Mouse (Mus musculus) MEL (cell line): ENCODE data around the gene Lce1f.

Source experiments
- BHLHE40 ChIP-seq: IDR thresholded peaks from 2 replicates; pipeline ENCODE4 v1.6.1; 2012; ENCODE audit warnings: low read depth, mild to moderate bottlenecking, inconsistent platforms, low read length, improper control_type of control experiment, borderline replicate concordance
- CTCF ChIP-seq, 3 experiments: IDR thresholded peaks in 2 of 3; conservative IDR thresholded peaks in 1 of 3; 2 replicates each; pipeline ENCODE4 v1.5.1; 2011 to 2012; ENCODE audit warnings: low read length in 3 of 3, low read depth in 2 of 3, mild to moderate bottlenecking in 2 of 3, improper control_type of control experiment in 1 of 3, inconsistent platforms in 1 of 3, mixed read lengths in 1 of 3, moderate library complexity in 1 of 3; ENCODE audit not compliant: control insufficient read depth in 1 of 3, insufficient read depth in 1 of 3, poor library complexity in 1 of 3, severe bottlenecking in 1 of 3
- EP300 ChIP-seq, 2 experiments: IDR thresholded peaks; 2 replicates each; pipeline ENCODE4 v1.6.1; 2011; ENCODE audit warnings: improper control_type of control experiment in 2 of 2, low read length in 2 of 2, low read depth in 1 of 2, mild to moderate bottlenecking in 1 of 2
- MYB ChIP-seq: IDR thresholded peaks from 2 replicates; pipeline ENCODE4 v1.6.1; 2011; ENCODE audit warnings: mild to moderate bottlenecking, low read depth, low read length, improper control_type of control experiment
- POLR2A ChIP-seq, 2 experiments: IDR thresholded peaks; 2 replicates each; pipeline ENCODE4 v1.6.1; 2011 to 2012; ENCODE audit warnings: low read length in 2 of 2, mild to moderate bottlenecking in 2 of 2, control low read depth in 1 of 2, improper control_type of control experiment in 1 of 2, low read depth in 1 of 2, moderate library complexity in 1 of 2; ENCODE audit not compliant: control insufficient read depth in 1 of 2, insufficient read depth in 1 of 2, poor library complexity in 1 of 2
- TCF12 ChIP-seq: IDR thresholded peaks from 2 replicates; pipeline ENCODE4 v1.6.1; 2014; ENCODE audit warnings: low read depth, mild to moderate bottlenecking, inconsistent platforms, low read length, improper control_type of control experiment, moderate library complexity
- USF1 ChIP-seq: IDR thresholded peaks from 2 replicates; pipeline ENCODE4 v1.6.1; 2014; ENCODE audit warnings: low read depth, mild to moderate bottlenecking, inconsistent platforms, low read length, improper control_type of control experiment, moderate library complexity
- ZC3H11A ChIP-seq: IDR thresholded peaks from 2 replicates; pipeline ENCODE4 v1.6.1; 2012; ENCODE audit warnings: low read depth, mild to moderate bottlenecking, inconsistent platforms, low read length, improper control_type of control experiment

GRCm38 (mm10) chr3:92708974-92709373 lies 11.2 kb downstream of the Lce1f start, which contains the start of gene Lce1e:
- no peak for TF ChIP-seq CTCF (IDR thresholded peaks at IDR 0.05 in 2 of 3, conservative IDR thresholded peaks at IDR 0.05 in 1 of 3; ENCODE audit: control insufficient read depth in 1 of 3, insufficient read depth in 1 of 3, low read depth in 2 of 3, low read length in 3 of 3, poor library complexity in 1 of 3, severe bottlenecking in 1 of 3)
- no peak for TF ChIP-seq TCF12
- TF ChIP-seq POLR2A (IDR thresholded peaks at IDR 0.05; ENCODE audit: control insufficient read depth in 1 of 2, insufficient read depth in 1 of 2, low read depth in 1 of 2, low read length in 2 of 2, poor library complexity in 1 of 2): no peak
- TF ChIP-seq MYB: no peak
- TF ChIP-seq ZC3H11A: no peak
- TF ChIP-seq EP300 (IDR thresholded peaks at IDR 0.05; ENCODE audit: low read depth in 1 of 2, low read length in 2 of 2): no peak
- TF ChIP-seq USF1: no peak
- no peak for TF ChIP-seq BHLHE40
